Mouse (Mus musculus): Measurements from ENCODE around the gene Gm20388.
A peak's percentile ranks its signal among the peaks of the same experiment; 100 is the strongest.

Gm20388 gene

DNA sequence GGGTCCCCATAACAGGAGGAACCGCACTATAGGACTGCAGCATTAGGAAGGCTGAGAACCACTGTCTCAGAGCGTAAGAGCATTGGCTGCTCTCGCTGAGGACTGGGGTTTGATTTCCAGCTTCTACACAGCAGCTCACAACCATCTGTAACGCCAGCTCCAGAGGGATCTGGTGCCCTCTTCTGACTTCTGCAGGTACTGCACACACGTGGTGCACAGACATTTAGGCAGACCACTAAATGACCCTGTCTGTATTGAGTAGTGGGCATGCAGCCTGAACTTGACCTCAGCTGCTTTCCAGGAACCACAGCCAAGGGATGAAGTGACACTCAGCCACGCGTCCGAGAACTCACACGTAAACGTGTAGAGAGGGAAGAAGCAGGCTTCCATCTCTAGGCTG is 3912.5 kb downstream of the Gm20388 start:
- DNase-seq: no peak

- DNase-seq: no peak
Observed at GRCm38 (mm10) chr8:123823532-123824123, 3913.0 kb downstream of the Gm20388 start.

GRCm38 (mm10) chr8:123826001-123826400 is 3915.4 kb downstream of the Gm20388 start:
- DNase-seq: peak; percentile 60

- DNase-seq: no peak
Observed at GRCm38 (mm10) chr8:123826758-123827157, 3916.1 kb downstream of the Gm20388 start.

DNA sequence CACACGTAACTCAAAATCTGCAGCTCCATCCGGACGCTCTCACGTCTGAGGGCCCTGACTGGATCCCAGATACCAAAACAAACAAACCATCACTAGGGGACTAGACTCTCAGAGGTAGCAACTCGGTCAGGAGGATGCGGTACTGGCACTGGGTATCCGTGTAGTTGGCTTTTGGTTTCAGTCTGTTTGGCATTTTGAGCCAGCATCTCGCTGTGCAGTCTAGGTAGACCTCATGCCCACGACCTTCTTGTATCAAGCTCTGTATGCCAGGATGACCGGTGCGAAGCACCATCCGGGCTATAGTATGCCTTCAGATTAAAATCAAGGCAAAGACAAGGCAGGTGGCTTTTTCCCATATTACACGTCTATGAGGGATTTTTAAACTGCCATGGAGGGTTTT is 3916.9 kb downstream of the Gm20388 start:
- DNase-seq: no peak

DNA sequence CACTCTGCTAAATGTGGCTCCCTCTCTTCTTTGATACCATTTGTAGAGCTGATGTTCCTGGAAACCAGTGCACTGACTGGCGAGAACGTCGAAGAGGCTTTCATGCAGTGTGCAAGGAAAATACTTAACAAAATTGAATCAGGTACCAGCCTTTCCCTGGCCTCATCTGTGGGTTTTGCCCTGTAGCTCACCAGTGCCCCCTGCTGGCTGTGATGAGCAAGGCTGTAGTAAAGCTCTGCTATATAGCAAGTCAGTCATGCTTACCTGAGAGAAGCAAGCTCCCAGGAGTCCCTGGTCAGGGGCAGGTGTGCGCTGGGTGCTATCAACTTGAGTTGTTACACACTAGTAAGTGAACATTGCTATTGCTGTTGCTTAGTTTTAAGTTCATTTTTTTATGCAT is 3922.1 kb downstream of the Gm20388 start:
- DNase-seq: peak; percentile 11

GRCm38 (mm10) chr8:123835451-123835850 is 3924.8 kb downstream of the Gm20388 start:
- peak; percentile 70 for DNase-seq

- DNase-seq: no peak
Observed at GRCm38 (mm10) chr8:123836354-123836753, 3925.7 kb downstream of the Gm20388 start.

DNA sequence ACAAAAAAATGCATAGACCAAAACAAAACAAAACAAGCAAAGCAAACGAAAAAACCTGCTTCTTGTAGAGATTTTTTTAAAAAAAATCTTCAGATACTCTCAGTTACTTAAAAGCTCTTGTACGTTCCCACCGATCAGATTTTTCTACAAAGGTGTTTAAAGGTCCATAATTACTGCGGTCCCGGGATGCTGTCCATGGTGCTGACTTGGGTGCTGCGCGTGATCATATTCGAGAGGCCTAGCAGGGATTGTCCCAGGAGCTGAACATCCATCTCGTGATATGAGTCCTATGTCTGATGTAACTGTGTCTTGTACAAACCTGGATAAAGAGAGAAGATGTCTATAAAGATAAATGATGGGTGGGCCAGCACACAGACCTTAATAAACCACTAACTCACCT is 3927.9 kb downstream of the Gm20388 start:
- DNase-seq: peak; percentile 54

DNA sequence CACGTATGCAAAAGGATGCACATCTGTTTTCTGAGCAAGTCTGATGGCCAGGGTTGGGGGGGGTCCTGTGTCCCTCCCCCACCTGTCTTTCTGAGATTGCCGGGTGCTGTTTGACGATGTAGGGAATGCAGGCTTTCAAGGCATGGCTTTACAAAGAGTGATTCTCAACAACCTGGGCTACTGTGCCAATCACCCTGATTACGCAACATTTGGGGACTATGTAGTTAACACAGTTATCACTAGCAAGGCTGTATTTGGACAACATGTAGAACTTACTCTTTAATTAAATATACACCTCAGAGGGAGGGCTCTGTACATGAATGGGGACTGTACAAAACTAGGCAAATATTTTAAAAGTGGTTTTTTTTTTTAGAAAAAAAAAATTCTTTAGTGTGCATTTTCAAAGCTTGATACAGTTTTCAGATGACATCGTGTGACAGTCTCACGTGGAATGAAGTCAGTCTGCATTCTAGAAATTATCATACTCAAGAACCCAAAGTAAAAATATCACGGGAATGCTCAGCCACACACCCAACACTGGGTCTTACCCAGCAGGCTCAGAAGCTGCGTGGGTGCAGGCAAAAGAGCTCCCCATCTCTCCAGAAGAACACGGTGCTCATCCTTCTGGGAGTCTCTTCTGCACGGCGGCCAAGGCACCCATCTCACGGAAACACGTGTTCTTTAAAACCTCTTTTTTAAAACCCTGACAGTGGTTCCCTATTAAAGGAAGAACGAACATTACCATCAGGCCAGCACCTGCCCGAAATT is 3930.1 kb downstream of the Gm20388 start:
- no peak for DNase-seq

DNA sequence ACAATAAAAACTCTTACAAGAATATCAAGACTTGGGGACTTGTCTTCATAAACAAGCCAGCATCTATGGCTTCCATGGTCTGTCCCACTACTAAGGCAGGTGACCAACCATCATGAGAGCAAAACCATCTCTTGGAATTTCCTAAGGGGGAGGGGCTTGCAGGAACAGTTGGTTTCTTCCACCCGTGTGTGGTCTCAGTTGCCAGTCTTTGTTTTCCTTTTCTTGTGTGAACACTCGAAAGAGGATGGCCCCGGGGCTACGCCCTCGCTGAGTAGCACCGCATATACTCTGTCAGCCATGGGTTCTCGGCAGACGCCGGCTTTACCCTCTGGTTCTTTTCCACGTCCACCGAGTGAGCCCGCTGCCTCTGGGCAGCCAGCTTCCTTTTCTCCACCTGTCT is 3931.4 kb downstream of the Gm20388 start:
- no peak for DNase-seq

- no peak for DNase-seq
Observed at GRCm38 (mm10) chr8:123844341-123844740, 3933.7 kb downstream of the Gm20388 start.

- DNase-seq: no peak
Observed at GRCm38 (mm10) chr8:123845114-123845513, 3934.5 kb downstream of the Gm20388 start.

DNA sequence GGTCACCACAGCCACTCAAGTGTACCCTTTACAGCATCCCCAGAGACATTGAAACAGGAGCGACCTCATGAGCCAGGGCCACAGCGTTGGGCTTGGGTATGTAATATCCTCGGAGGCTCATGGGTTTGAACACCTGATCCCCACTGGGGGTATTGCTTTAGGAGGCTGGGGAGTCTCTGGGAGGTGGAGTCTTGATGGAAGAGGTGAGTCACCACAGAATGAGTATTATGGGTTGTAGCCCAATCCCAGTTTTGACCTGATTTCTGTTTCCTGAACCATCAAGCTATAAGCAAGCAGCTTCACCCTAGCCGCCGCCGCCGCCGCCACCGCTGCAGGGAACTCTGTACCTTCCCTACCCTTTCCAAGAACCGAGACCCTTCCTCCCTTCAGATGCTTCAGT is 3935.3 kb downstream of the Gm20388 start:
- DNase-seq: no peak

GRCm38 (mm10) chr8:123846509-123846908 is 3935.9 kb downstream of the Gm20388 start:
- DNase-seq: no peak

DNA sequence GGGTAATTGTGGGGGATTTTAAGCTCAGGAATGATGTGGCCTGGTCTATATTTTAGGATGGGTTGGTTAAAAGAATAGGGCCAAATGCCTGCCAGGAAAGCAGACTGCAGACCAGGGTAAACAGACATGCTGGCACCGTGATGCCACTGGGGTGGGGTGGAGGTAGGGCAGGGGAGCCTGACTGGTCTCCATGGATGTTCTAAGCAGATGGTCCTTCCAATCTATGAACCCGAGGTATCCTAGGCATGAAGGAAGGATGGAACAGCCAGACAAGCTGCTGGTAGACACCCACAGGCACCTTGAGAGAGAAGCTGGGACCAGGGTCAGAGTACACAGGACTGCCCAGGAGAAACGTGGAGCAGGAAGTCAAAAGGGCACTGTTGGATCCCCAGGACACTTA is 3936.9 kb downstream of the Gm20388 start:
- no peak for DNase-seq

DNA sequence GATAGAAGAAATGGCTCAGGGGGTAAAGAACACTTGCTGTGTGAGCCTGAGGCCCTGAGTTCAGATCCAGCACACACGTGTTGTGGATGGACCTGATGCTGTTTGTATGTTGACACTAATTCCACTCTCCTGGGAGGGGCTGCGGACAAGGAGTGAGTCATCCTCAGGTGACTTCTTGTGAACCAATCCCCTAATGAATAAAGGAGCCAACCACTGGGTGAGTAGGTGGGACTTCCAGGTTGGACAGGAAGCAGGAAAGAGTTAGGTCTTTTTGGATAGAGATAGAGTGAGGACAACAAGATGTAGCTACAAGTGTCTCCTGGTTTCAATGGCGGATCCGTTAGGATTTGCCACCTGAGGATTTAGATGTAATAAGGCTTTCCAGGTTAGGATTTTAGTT is 3938.7 kb downstream of the Gm20388 start:
- no peak for DNase-seq

- DNase-seq: no peak
Observed at GRCm38 (mm10) chr8:123851590-123851989, 3940.9 kb downstream of the Gm20388 start.

DNA sequence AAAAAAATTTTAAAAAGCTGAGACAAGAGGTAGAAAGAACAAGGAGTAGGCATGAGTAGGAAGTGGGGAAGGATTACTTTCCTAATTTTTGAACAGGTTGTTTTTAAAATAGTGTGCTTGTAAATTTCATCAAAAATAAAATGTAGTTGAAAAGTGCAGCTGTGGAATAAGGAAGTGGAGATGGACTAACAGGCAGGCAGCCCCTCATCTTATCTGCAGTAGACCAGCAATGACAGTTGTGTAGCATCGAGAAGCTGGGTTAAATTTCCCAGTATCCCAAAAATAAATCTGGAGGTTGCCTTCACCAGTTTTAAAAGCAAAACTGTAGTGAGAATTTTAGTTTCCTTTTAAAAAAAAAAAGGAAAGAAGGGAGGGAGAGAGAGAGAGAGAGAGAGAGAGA is 3943.6 kb downstream of the Gm20388 start:
- no peak for DNase-seq

- no peak for DNase-seq
Observed at GRCm38 (mm10) chr8:123854733-123855475, 3944.3 kb downstream of the Gm20388 start.

DNA sequence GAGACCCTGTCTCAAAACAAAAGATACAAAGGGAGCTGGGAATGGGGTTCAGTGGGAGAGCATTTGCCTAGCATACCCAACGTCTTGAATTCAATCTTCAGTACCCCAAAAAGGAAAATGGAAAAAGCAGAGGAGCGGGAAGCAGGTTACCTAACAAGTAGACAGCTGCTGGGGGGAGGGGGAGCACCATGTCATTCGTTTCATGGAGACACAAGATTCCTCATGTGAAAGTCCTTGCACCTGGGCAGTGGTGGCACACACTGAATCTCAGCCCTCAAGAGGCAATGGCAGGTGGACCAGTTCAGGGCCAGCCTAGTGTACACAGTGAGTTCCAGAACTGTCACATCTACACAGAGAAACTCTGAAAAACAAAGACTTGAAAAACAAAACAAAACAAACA is 3946.7 kb downstream of the Gm20388 start:
- no peak for DNase-seq

GRCm38 (mm10) chr8:123858574-123858940 is 3947.9 kb downstream of the Gm20388 start:
- peak; percentile 59 for DNase-seq

GRCm38 (mm10) chr8:123858941-123859647 is 3948.5 kb downstream of the Gm20388 start:
- DNase-seq: peak; percentile 96
